Mouse (Mus musculus) leukemia stem cell, adult 10-12 weeks (primary cell): ENCODE measurements around the gene Ubac1. TPM values are rescaled to one million over a fixed set of nuclear protein-coding genes. Genes with fewer than 3 reads are reported as not detected.

ENCODE experiments used
- polyA plus RNA-seq: library from polyadenylated mRNA; stranded (reverse); fragments of >175 nt; gene quantifications from 2 replicates; pipeline ENCODE4 v1.2.3, GENCODE M21; 2012; ENCODE audit warnings: low replicate concordance

The Ubac1 gene
- 331 and 343 TPM in 2 replicates for polyA plus RNA-seq

DNA sequence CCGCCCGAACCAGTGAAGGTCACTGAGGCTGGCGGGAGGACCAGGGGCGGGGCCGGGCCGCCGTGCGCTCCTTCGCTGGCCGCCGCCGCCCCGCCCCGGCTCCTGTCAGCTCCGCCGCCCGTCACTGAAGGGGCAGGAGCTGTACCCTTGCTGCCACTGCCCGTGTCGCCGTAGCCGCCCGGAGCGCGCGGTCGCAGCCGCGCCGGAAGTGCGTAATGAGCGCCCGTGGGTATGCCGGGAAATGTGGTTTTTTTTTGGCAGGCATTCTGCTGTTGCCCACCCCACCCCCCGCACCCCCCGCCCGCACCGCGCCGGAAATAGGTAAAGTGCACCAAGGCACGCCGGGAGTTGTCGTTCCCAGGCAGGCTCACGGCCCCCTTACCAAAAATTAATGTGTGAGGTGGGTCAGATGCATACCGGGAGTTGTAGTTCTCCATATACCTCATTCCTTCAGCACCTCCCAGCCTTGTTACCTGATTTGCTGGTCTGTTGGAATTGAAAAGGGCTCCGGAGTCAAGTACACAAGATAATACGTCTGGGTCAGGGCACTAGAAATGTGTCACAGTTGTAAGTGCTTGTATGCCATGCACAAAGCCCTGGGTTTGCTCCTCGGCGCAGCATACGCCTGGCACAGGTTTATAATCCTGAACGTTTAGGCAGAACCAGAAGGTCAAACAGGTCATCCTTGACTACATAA lies at the start of gene Ubac1:
TSS of gene Ubac1 (minus strand) at position 187 of the 697 bp plus-strand sequence.

DNA sequence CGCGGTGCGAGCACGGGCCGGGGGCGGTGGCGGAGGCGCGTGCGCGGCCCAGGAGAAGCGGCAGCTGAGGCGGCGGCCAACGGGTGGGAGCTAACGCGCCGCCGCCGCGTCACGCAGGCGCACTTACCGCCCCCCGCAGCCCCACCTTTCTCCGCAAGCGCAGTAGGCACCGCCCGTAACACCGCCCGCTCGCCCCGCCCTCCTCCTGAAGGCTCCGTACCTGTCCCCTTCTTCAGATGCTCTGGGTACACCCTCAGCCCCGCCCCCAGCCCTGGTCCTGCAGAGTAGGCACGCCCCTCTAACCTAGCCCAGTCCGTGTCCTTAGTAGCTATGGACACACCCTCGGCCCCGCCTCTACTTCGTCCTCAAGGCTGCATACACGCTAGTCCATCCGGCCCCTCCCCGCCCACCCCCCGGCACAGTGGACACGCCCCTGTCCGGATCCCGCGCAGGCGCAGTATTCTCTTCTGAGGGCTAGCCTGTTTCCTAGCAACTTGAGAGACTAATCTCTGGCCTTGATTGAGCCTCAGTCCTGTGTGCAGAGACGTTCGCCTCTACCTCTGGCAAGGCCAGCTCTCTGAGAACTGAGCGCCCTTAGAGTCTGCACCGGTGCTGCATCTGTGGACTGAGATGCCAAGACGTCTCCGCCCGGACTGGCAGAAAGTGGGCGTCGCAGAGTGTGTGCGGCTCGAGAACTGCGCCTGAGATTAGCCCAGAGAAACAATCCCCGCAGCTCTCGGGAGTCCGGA lies 38.2 kb downstream of the Ubac1 start, which contains the start of gene Camsap1:
TSS of gene Camsap1 (minus strand) at position 124 of the 749 bp plus-strand sequence.

Other genes with a start within 250 kb of the Ubac1 start
- not detected in 2 replicates for gene Lcn11, start 244.7 kb downstream of the Ubac1 start, polyA plus RNA-seq
- not detected in 2 replicates for gene Gm13539, start 239.5 kb downstream of the Ubac1 start, polyA plus RNA-seq
- gene Glt6d1, start 205.9 kb downstream of the Ubac1 start, polyA plus RNA-seq, result not detected in 2 replicates
- not detected in 2 replicates for gene Lcn9, start 198.6 kb downstream of the Ubac1 start, polyA plus RNA-seq
- not detected in 2 replicates for gene Sohlh1, start 174.5 kb downstream of the Ubac1 start, polyA plus RNA-seq
- gene Kcnt1, start 158.0 kb downstream of the Ubac1 start, polyA plus RNA-seq, result 0.08 TPM in 1 of 2 replicates, not detected in the other
- gene Camsap1, start 38.5 kb downstream of the Ubac1 start, polyA plus RNA-seq, result 4.2 and 12.4 TPM in 2 replicates
- 7.1 and 13.9 TPM in 2 replicates for gene Nacc2, start 101.5 kb upstream of the Ubac1 start, polyA plus RNA-seq
- 0.14 TPM in 1 of 2 replicates, not detected in the other for gene Lhx3, start 186.5 kb upstream of the Ubac1 start, polyA plus RNA-seq
- 3.5 and 14.7 TPM in 2 replicates for gene Qsox2, start 215.8 kb upstream of the Ubac1 start, polyA plus RNA-seq